Mouse (Mus musculus): ENCODE measurements around the gene Il12a. TPM values are rescaled to one million over a fixed set of nuclear protein-coding genes. Genes with fewer than 3 reads are reported as not detected.
"Not testable (repeated sequence)": the region's sequence is repeated elsewhere in the genome, so short reads cannot be mapped to it uniquely, and the experiment has no call there.

Il12a gene
- polyA plus RNA-seq, 1 experiment, result not detected

DNA sequence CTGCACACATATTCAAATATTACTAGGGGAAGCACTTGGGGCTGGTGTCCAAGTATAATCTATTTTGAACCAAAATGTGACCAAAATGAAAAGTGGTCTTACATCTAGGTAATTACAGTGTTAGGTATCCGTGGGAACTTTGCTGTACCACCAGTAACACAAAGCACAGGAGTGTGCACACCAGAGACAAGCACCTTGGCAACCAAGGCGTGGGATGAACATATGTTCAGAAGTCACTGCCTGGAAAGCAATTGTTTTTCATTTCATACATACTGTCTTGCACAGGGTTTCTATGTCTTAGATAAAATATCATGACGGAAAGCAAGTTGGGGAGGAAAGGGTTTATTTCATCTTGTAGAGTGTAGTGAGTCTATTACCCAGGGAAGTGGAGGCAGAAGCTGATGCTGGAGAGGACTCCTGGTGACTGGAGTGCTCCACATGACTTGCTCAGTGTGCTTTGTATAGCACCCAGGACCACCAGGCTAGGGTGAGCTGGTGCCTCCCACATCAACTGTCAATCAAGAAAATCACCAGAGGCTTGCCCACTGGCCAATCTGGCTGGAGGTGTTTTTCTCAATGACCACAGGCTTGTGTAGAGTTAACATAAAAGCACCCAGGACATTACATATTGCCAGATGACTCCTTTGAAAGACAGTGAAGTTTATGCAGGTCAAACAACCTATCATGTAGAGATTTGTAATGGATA lies 6.2 kb downstream of the Il12a start:
- peaks cover 8% of the 10 kb centered on the region; the same call in 1 of the 2 replicates for H3K4me1 ChIP-seq (ENCODE audit: control insufficient read depth, insufficient read depth, insufficient read length, low read length)
- no peak overlapping the region for H3K27ac ChIP-seq (replicated peaks; ENCODE audit: low read depth, low read length)
- no peak overlapping the region for H3K4me3 ChIP-seq (ENCODE audit: insufficient read depth, low read depth, low read length)

DNA sequence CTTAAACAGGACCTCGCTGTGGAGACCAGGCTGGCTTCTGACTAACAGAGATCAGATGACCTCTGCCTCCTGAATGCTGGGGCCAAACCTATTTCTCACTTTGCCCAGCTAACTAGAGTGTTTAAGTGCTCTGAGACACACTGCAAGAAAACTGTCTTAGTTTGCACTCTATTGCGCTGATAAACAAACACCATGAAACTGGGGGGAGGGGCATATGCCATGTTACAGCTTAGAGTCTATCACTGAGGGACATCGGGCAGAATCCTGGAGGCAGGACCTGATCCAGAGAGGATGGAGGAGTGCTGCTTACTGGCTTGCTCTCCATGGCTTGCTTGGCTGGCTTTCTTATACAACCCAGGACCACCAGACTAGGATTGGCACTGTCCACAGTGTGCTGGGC lies 8.2 kb downstream of the Il12a start:
- H3K27ac ChIP-seq (replicated peaks; ENCODE audit: low read depth, low read length), result no peak overlapping the region
- no peak overlapping the region for H3K4me3 ChIP-seq (ENCODE audit: insufficient read depth, low read depth, low read length)
- H3K4me1 ChIP-seq (ENCODE audit: control insufficient read depth, insufficient read depth, insufficient read length, low read length), result no peaks in the 10 kb centered on the region

DNA sequence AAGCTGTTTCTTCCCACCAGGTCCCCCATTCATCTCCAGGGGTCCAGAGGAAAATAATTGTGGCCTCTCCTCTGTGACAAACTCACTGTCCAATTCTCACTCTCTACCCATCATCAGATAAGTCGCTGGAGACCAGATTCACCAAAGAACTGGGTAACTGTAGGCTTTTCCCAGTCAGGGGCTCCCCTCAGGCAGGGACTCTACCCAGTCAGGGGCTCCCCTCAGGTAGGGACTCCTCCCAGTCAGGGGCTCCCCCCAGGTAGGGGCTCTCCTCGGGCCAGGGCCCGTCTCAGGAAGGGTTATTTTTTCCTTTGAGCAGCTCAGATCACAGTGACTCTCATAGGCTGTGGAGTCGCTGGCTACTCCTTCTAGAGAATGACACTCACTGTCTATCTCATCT lies 9.6 kb downstream of the Il12a start:
- Histone ChIP-seq H3K4me3 (ENCODE audit: insufficient read depth, low read depth, low read length) (no peak overlapping the region), H3K4me1 (ENCODE audit: control insufficient read depth, insufficient read depth, insufficient read length, low read length) (no peaks in the 10 kb centered on the region), H3K27ac (replicated peaks; ENCODE audit: low read depth, low read length) (no peak overlapping the region)

DNA sequence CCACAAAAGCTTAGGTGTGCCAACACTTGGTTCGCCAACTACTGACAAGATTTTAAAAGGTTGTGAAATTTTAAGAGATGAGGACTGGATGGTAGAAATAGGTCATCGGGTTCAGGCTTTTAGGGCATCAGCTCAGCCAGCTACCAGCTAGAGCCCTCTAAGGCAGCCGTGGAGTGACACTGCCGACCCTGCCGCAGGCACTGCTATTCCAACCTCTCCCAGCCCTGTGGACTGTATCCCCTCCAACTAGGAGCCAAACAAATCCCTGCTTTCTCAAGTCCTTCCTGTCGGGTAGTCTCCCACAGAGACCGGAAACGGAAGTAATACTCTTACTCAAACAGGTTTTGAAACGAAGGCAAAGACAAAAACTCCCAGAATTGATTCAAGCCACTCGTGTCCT lies 15.9 kb downstream of the Il12a start:
- Histone ChIP-seq H3K4me3 (ENCODE audit: insufficient read depth, low read depth, low read length) (no peak overlapping the region), H3K27ac (replicated peaks; ENCODE audit: low read depth, low read length) (no peak overlapping the region), H3K4me1 (ENCODE audit: control insufficient read depth, insufficient read depth, insufficient read length, low read length) (no peaks in the 10 kb centered on the region)

DNA sequence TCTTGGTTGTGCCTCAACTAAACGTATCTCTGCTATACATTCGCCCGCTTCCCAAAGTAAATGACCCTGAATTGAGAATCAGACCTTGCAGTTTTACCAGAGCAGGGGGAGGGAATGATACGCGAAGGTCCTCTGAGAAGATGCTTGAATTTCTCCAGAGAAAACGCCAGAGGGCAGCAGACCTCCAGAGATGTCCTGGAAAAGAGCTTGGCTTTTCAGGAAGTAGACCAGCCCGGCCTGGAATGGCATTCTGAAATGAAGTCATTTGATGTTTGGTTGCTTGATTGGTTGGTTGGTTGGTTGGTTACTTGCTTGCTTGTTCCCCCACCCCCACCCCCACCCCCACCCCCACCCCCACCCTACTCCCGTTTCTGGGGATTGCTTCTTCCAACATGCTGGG lies 17.8 kb downstream of the Il12a start:
- Histone ChIP-seq H3K27ac (replicated peaks; ENCODE audit: low read depth, low read length) (no peak overlapping the region), H3K4me1 (ENCODE audit: control insufficient read depth, insufficient read depth, insufficient read length, low read length) (no peaks in the 10 kb centered on the region), H3K4me3 (ENCODE audit: insufficient read depth, low read depth, low read length) (no peak overlapping the region)

DNA sequence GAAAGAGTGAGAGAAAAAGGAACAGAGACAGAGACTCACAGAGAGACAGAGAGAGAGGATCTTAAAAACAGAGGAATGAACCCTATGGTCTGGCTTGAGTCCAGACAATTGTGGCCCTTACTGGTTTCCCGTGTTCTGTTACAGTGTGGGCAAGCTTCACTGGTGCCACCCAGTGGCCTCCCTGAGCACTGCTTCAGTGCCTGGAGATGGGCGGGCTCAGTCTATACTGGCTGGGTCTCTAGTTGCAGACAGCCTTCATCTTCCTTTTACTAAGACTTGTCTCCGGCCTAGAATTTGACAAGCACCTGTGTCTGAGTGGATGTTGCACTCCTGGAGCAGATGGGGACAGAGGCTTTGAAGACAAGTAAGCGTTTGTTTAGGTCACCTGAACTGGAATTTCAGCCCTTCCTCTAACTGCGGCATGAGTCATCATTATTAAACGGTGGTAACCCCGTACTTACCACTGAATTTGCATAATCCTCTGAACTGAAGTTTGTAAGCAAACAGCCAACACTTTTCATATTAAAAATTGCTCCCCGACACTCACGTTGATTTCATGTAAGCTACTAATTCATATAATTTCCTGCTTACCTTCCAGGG lies 18.9 kb downstream of the Il12a start:
- Histone ChIP-seq H3K4me3 (ENCODE audit: insufficient read depth, low read depth, low read length) (no peak overlapping the region), H3K27ac (replicated peaks; ENCODE audit: low read depth, low read length) (no peak overlapping the region), H3K4me1 (ENCODE audit: control insufficient read depth, insufficient read depth, insufficient read length, low read length) (no peaks in the 10 kb centered on the region)

DNA sequence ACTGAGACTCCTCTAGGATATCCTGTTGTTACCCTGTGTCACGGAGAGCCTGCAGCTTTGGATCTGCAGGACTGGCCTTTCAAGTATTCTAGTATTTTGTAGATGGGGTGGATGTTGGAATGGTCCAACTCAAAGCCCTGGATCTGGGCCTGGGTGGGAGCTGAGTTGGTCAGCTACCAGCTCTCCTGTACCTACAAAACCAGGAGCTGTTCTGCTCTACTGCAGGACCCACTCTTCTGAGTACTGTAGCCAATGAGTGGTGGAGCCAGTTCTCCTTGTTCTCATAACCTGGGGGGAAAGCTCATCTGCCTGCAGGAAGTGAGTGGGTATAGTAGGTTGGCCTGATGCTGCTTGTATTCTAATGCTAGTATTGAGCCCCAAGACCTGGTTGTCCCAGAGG lies 20.0 kb downstream of the Il12a start:
- Histone ChIP-seq H3K4me1 (ENCODE audit: control insufficient read depth, insufficient read depth, insufficient read length, low read length) (no peaks in the 10 kb centered on the region), H3K27ac (replicated peaks; ENCODE audit: low read depth, low read length) (no peak overlapping the region), H3K4me3 (ENCODE audit: insufficient read depth, low read depth, low read length) (no peak overlapping the region)

DNA sequence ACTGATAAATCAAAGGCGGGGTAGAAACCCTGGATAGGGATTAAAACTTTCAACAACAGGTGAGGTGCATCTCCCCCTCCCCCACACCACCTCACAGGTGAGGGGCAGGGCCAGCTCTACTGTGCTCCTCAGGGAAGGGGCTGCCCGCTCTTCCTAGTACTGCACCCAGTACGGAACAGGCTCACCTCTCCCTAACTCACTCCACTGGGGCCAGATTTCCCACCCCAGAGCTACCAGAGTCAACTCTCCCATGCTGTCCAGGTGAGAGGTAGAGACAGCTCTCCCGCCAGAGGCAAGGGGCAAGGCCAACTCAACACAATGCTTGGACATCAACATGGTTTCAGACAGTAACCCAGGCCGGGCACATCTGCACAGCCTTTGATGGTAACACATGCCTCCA lies 21.1 kb downstream of the Il12a start:
- Histone ChIP-seq H3K27ac (replicated peaks; ENCODE audit: low read depth, low read length) (no peak overlapping the region), H3K4me3 (ENCODE audit: insufficient read depth, low read depth, low read length) (no peak overlapping the region), H3K4me1 (ENCODE audit: control insufficient read depth, insufficient read depth, insufficient read length, low read length) (no peaks in the 10 kb centered on the region)

DNA sequence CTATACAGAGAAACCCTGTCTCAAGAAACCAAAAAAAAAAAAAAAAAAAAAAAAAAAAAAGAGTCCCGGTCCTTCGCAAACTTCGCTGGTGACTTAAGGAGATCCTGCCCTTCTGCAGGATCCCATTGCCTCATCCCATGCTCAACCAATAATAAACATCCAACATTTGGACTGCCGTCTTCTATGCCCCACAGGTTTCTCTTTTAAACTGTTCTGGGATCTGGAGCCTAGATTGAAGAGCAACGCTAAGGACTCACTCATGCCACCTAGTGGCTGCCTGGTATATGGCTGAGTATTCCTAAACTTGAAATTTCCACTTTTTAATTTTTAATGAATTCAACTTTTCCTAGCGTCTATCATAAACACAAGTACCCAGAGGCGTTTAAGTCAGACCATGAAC lies 23.1 kb downstream of the Il12a start:
- peak overlapping the region; percentile 12; the same call in 1 of the 2 replicates for H3K4me3 ChIP-seq (ENCODE audit: insufficient read depth, low read depth, low read length)
- no peak overlapping the region for H3K27ac ChIP-seq (replicated peaks; ENCODE audit: low read depth, low read length)
- no peaks in the 10 kb centered on the region for H3K4me1 ChIP-seq (ENCODE audit: control insufficient read depth, insufficient read depth, insufficient read length, low read length)

DNA sequence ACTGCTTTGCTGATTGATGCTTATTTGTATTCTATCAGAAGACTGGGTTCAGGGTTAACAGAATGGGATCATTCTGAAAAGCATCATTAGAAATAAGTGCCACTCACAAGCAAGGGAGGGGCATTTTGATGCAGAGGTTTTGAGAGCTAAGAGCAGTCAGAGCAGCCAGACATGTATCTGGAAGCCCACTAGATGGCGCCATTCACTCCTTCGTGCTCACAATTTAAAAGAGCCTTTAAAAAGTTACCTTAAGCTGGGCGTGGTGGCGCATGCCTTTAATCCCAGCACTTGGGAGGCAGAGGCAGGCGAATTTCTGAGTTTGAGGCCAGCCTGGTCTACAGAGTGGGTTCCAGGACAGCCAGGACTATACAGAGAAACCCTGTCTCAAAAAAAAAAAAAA lies 26.9 kb downstream of the Il12a start:
- not testable (repeated sequence) for H3K4me1 ChIP-seq (ENCODE audit: control insufficient read depth, insufficient read depth, insufficient read length, low read length); H3K27ac ChIP-seq (replicated peaks; ENCODE audit: low read depth, low read length); H3K4me3 ChIP-seq (ENCODE audit: insufficient read depth, low read depth, low read length)

DNA sequence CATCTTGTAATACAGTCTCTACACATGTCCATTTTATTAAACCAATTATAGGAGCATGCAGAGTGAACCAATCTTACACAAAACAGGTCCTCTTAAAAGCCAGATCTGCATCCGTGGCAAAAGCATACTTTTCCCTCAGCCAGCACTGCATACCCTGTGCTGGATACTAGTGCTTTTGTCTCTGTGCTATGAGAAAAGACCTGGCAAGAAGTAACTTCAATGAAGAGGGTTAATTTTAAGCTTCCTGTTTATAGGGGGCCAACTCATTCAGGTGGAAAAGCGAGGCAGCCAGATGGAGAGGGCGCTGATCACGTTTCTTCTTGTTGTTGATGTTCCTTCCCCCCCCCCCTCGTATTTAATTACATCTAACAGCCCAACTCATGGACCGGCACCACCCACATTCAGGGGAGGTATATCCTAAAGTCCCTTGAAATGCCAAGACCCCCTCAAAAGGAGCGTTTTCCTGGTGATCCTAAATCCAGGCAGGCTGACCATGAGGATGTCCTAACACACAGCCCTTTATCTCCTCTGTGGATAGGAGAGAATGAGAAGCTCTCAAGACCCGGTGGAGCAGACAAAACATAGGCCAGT lies 28.9 kb downstream of the Il12a start:
- H3K27ac ChIP-seq (replicated peaks; ENCODE audit: low read depth, low read length), result no peak overlapping the region
- H3K4me1 ChIP-seq (ENCODE audit: control insufficient read depth, insufficient read depth, insufficient read length, low read length), result no peaks in the 10 kb centered on the region
- no peak overlapping the region for H3K4me3 ChIP-seq (ENCODE audit: insufficient read depth, low read depth, low read length)

DNA sequence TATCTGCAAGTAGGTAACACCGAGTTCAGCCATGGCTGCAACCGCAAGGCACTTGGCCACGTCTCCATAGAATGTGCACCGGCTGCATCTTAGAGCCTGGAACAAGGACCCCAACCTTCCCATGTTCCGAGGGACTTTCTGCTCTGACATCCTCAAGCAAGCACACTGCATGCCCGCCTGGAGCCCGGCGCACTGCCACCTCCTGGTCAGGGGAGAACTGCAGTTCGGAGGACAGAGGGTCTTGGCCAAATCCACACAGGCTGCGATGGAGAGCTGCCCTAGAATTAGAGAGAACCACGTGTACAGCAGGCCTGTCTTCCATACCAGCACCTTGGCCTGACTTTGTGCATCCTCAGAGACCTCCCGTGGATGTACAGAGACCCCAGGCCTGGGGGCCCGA lies 29.8 kb downstream of the Il12a start:
- Histone ChIP-seq H3K4me3 (ENCODE audit: insufficient read depth, low read depth, low read length) (no peak overlapping the region), H3K27ac (replicated peaks; ENCODE audit: low read depth, low read length) (no peak overlapping the region), H3K4me1 (ENCODE audit: control insufficient read depth, insufficient read depth, insufficient read length, low read length) (no peaks in the 10 kb centered on the region)

DNA sequence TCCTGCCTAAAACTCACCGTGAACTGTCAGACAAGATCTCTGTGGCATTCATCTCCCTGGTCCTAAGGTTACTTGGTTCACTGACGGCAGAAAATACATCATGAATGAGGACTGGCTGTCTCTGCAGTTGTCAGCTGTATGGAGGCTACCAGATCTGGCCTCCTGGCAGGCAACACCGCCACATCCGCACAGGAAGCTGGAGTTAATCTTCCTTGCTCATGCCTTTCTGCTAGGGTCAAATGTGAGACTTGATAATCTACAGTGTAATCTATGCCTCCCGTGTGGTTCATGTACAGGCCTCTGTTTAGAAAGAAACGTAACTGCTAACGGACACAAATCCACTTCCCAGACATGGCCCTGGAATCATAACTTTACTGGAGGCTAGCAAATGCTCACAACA lies 51.5 kb downstream of the Il12a start:
- H3K4me3 ChIP-seq (ENCODE audit: insufficient read depth, low read depth, low read length), result no peak overlapping the region
- H3K27ac ChIP-seq (replicated peaks; ENCODE audit: low read depth, low read length), result no peak overlapping the region
- no peaks in the 10 kb centered on the region for H3K4me1 ChIP-seq (ENCODE audit: control insufficient read depth, insufficient read depth, insufficient read length, low read length)

DNA sequence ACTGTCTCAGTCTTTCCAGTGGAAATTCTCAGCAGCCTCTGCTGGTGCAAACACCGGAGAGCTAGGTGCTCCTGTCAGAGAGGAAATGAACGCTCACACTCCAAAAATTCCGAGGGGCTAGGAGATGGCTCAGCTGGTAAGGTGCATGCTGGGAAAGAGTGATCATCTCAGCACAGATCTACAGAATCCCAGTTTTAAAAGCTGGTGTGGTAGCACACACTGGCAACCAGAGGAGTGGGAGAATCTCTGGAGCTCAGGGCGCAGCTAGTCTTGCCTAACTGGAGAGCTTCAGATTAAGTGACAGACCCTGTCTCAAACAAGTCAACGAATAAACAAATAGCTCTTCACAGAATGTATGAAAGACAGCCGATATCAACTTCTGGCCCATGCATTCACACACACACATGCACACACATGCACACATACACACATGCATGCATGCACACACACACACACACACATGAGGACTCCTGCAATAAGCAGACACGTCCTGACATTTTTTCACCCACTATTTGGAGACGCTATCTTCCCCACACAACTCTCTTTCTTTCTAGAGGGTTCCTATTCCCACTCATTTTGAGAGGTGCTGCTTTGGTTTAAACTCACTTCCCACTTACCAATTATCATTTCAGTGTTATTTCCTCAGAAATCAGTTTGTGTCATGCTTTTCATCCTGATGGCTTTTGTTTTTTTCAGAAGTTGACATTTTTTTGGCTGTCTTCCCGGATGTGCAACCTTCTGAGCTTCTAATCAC lies 52.5 kb downstream of the Il12a start:
- H3K4me1 ChIP-seq (ENCODE audit: control insufficient read depth, insufficient read depth, insufficient read length, low read length), result no peaks in the 10 kb centered on the region
- no peak overlapping the region for H3K4me3 ChIP-seq (ENCODE audit: insufficient read depth, low read depth, low read length)
- no peak overlapping the region for H3K27ac ChIP-seq (replicated peaks; ENCODE audit: low read depth, low read length)

DNA sequence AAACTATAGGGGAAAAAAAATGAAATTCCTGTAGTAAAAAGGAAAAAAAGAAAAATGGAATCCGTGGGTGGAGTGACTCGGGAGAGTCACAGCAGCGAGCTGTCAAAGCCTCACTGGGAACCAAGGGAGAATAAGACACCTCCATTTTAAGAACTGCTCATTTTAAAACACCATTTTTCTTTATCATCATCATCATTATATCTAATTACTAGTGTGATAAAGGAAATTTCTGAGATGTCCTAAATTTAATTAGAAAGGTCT lies 53.0 kb downstream of the Il12a start:
- H3K27ac ChIP-seq (replicated peaks; ENCODE audit: low read depth, low read length), result no peak overlapping the region
- H3K4me1 ChIP-seq (ENCODE audit: control insufficient read depth, insufficient read depth, insufficient read length, low read length), result no peaks in the 10 kb centered on the region
- no peak overlapping the region for H3K4me3 ChIP-seq (ENCODE audit: insufficient read depth, low read depth, low read length)

DNA sequence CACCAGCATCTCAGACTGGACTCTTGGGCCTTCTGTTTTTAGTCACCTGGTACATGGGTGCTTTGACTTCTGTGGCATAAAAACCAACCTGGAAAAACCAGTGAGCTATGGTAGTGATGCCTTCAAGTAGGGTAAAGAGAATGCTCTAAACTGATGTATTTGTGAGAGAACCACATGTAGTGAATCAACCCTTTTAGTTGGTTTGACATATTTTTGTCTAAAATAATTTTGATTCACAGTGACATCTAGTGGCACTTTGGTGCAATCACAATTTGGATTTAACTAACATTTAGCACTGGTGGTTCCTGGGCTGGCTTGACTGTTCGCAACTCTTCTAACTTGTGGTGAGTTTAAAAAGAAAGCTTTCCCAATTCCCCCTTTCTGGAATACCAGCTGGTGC lies 53.7 kb downstream of the Il12a start:
- Histone ChIP-seq H3K4me3 (ENCODE audit: insufficient read depth, low read depth, low read length) (no peak overlapping the region), H3K4me1 (ENCODE audit: control insufficient read depth, insufficient read depth, insufficient read length, low read length) (no peaks in the 10 kb centered on the region), H3K27ac (replicated peaks; ENCODE audit: low read depth, low read length) (no peak overlapping the region)

All from brown adipose tissue, adult 24 weeks (tissue).